Mouse (Mus musculus) liver, adult 2 months (tissue): ENCODE measurements around the gene Ush1g. TPM values are rescaled to one million over a fixed set of nuclear protein-coding genes. Genes with fewer than 3 reads are reported as not detected.

ENCODE experiments used
- DNase-seq: peaks from one replicate; pipeline ENCODE4 v3.0.0-alpha.2; 2011; ENCODE audit warnings: low read depth, low spot score; ENCODE audit errors: extremely low read depth
- H3K27ac ChIP-seq: fragments of 200-500 bp; replicated peaks from 2 replicates; pipeline ENCODE4 v1.5.1; 2012; ENCODE audit warnings: low read depth, mild to moderate bottlenecking, control low read depth, inconsistent platforms, low read length; ENCODE audit not compliant: insufficient read depth
- H3K27me3 ChIP-seq: fragments of 200-500 bp; 2 replicates; pipeline ENCODE4 v1.6.1; 2012; ENCODE audit warnings: mild to moderate bottlenecking, moderate library complexity, low read length, inconsistent platforms; ENCODE audit not compliant: control insufficient read depth, insufficient read depth
- H3K36me3 ChIP-seq: fragments of 200-500 bp; 2 replicates; pipeline ENCODE4 v1.6.1; 2012; ENCODE audit warnings: low read length, inconsistent platforms; ENCODE audit not compliant: control insufficient read depth, insufficient read depth
- H3K4me1 ChIP-seq: fragments of 200-500 bp; 2 replicates; pipeline ENCODE4 v1.6.1; 2011; ENCODE audit warnings: low read length; ENCODE audit not compliant: control insufficient read depth, insufficient read depth
- H3K4me3 ChIP-seq: fragments of 200-500 bp; 2 replicates; pipeline ENCODE4 v1.5.1; 2011; ENCODE audit warnings: low read depth, mild to moderate bottlenecking, control low read depth, low read length, moderate library complexity; ENCODE audit not compliant: insufficient read depth
- H3K79me2 ChIP-seq: fragments of 200-500 bp; 2 replicates; pipeline ENCODE4 v1.6.1; 2012; ENCODE audit warnings: inconsistent platforms, mild to moderate bottlenecking, low read length, moderate library complexity; ENCODE audit not compliant: control insufficient read depth, insufficient read depth
- H3K9ac ChIP-seq: fragments of 200-500 bp; 2 replicates; pipeline ENCODE4 v1.6.1; 2012; ENCODE audit warnings: low read depth, mild to moderate bottlenecking, control low read depth, inconsistent platforms, low read length
- CTCF ChIP-seq: fragments of 200-500 bp; IDR thresholded peaks from 2 replicates; pipeline ENCODE4 v1.5.1; 2011; ENCODE audit warnings: low read depth, low read length, control low read depth
- POLR2A ChIP-seq: fragments of 200-500 bp; IDR thresholded peaks from 2 replicates; pipeline ENCODE4 v1.6.1; 2011; ENCODE audit warnings: low read length, control low read depth; ENCODE audit not compliant: insufficient read depth; ENCODE audit errors: extremely low read depth
- WGBS: fragments of 180-500 bp; shearing (Covaris S2); methylation state at CpG from one replicate; pipeline ENCODE4 v1.1.7; 2018; 5-methylcytosine and 5-hydroxymethylcytosine counted together
- polyA plus RNA-seq: library from polyadenylated mRNA; depleted of rRNA; stranded (reverse); fragments of >200 nt; gene quantifications from 2 replicates; pipeline ENCODE4 v1.2.3, GENCODE M21; 2012
- total RNA-seq: library from RNA; depleted of rRNA; stranded (reverse); fragments of >200 nt; gene quantifications from 2 replicates; pipeline ENCODE4 v1.2.3, GENCODE M21; 2014

Gene Ush1g
- total and polyA plus RNA-seq, 2 experiments: 0.28 to 0.50 TPM

DNA sequence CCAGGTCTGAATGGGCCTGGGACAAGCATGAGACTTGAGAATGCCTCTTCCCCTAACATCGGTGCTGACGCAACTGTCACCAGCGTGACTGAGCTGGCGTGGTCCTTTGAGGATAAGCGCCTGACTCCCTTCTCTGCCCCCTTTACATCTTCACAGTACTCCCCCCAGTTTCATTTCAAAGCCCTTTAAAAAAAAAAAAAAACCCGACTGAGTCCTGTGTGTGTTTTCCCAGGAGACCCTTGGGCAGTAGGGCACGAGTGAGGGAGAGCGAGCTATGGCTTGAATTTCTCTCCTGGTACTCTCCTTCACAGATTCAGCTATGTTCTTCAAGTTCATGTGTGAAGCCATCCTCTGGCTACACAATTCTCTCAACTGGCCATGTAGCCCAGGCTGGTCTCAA is 23.7 kb downstream of the Ush1g start:
- Histone ChIP-seq H3K27me3 (no peaks in the 10 kb centered on the region), H3K9ac (no peak overlapping the region), H3K36me3 (peaks cover 7% of the 10 kb centered on the region; the same call in 1 of the 2 replicates), H3K79me2 (peaks cover 8% of the 10 kb centered on the region; the same call in 1 of the 2 replicates), H3K4me1 (0 out of 2 replicates have a peak, but pooled peaks cover 13% of the 10 kb centered on the region), H3K4me3 (no peak overlapping the region), H3K27ac (peak overlapping the region; percentile 30)
- DNase-seq: no peak
- TF ChIP-seq POLR2A (no peak), CTCF (no peak)
- WGBS: 80% methylated on average over 8 of the region's 8 CpGs

DNA sequence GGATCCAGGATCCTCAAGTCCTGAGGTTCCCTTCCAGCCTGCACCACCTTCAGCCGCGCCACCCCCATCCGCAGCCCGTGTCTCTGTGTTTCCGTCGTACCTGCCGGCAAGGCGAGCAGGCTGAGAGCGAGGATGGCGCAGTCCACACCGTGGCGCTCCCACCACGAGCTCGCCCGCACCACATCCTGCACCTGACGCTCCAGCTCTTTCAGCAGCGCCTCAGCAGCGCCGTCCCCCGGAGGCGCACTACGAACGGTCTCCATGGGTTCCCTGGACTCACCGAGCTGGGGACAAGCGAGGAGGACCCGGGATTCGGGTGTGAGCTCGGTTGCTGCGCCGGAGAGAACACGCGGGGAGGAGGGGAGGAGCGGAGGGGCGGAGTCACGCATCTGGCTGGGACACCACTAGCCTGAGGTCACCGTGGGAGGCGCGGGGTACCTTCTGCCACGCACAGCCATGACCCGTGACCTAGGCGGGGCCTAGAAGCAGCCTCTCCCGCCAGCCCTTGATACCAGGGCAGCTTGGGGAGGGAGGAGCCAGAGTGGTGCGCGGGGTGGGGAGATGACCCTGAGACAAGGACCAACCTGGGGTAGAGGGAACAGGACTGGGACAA is 24.5 kb downstream of the Ush1g start, which contains the start of gene Fads6:
Gene Fads6 (minus strand): TSS at position 450 of the 613 bp plus-strand sequence.
- WGBS: under 1% methylated on average over 44 of the region's 44 CpGs
- peak; percentile 89 for DNase-seq
- Histone ChIP-seq H3K4me1 (peaks cover 14% of the 10 kb centered on the region; the same call in 1 of the 2 replicates), H3K79me2 (peaks cover 8% of the 10 kb centered on the region; the same call in 1 of the 2 replicates), H3K27ac (peak within 1 kb of the TSS; percentile 88), H3K4me3 (peak within 1 kb of the TSS; percentile 86), H3K36me3 (peaks cover 7% of the 10 kb centered on the region; the same call in 1 of the 2 replicates), H3K9ac (peak within 1 kb of the TSS; percentile 93), H3K27me3 (no peaks in the 10 kb centered on the region)
- TF ChIP-seq POLR2A (peak; percentile 93), CTCF (peak; percentile 51)

GRCm38 (mm10) chr11:115296471-115297210 is 25.2 kb downstream of the Ush1g start:
- no peak for TF ChIP-seq CTCF
- TF ChIP-seq POLR2A: peak; percentile 30; the same call in 1 of the 2 replicates
- H3K36me3 ChIP-seq: peaks cover 7% of the 10 kb centered on the region; the same call in 1 of the 2 replicates
- peak; percentile 95 for DNase-seq
- peaks cover 10% of the 10 kb centered on the region; the same call in 1 of the 2 replicates for H3K79me2 ChIP-seq
- 14% methylated on average over 21 of the region's 21 CpGs for WGBS
- no peaks in the 10 kb centered on the region for H3K27me3 ChIP-seq
- H3K4me3 ChIP-seq: peak overlapping the region; percentile 86
- H3K9ac ChIP-seq: peak overlapping the region; percentile 93
- peak overlapping the region; percentile 88 for H3K27ac ChIP-seq
- H3K4me1 ChIP-seq: peaks cover 20% of the 10 kb centered on the region

DNA sequence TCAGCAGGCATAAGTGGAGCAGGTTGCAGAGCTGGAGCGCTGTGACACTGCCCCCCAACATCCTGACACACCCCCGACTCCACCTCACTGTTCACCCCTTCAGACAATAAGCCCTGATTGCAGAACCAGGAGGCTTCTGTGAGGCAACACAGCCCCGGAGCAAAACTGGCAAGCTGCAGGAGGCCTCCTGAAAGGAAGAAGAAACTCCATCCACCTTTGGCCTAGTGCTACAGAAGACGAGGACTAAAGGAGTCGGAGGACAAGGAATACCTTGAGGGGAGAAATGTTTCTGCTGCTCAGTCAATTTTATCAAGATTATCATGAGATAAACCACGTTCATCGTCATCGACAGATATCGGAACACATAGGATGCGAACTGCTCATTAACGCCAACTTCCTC is 25.9 kb downstream of the Ush1g start:
- DNase-seq: no peak
- TF ChIP-seq CTCF: no peak
- TF ChIP-seq POLR2A: no peak
- Histone ChIP-seq H3K79me2 (peaks cover 14% of the 10 kb centered on the region; the same call in 1 of the 2 replicates), H3K27ac (peak overlapping the region; percentile 61), H3K27me3 (no peaks in the 10 kb centered on the region), H3K4me1 (peaks cover 24% of the 10 kb centered on the region), H3K36me3 (peaks cover 7% of the 10 kb centered on the region; the same call in 1 of the 2 replicates), H3K4me3 (peak overlapping the region; percentile 86), H3K9ac (peak overlapping the region; percentile 47)
- 32% methylated on average over 11 of the region's 11 CpGs for WGBS

GRCm38 (mm10) chr11:115292631-115293375 is 29.0 kb downstream of the Ush1g start:
- peak overlapping the region; percentile 96 for H3K27ac ChIP-seq
- 21% methylated on average over 14 of the region's 14 CpGs for WGBS

More at GRCm38 (mm10) chr11:115292631-115293375, 29.0 kb downstream of the Ush1g start:
- H3K36me3 ChIP-seq: peaks cover 9% of the 10 kb centered on the region; the same call in 1 of the 2 replicates
- peak; percentile 93 for DNase-seq
- no peaks in the 10 kb centered on the region for H3K27me3 ChIP-seq
- peak overlapping the region; percentile 17; the same call in 1 of the 2 replicates for H3K4me3 ChIP-seq
- peaks cover 30% of the 10 kb centered on the region for H3K4me1 ChIP-seq
- peak overlapping the region; percentile 27 for H3K9ac ChIP-seq
- H3K79me2 ChIP-seq: peaks cover 24% of the 10 kb centered on the region; the same call in 1 of the 2 replicates
- TF ChIP-seq POLR2A (0 out of 2 replicates have a peak, but pooled peaks have one; percentile 13), CTCF (no peak)
